Mouse (Mus musculus): ENCODE measurements around the gene D5Ertd577e.
"Not testable (repeated sequence)": the region's sequence is repeated elsewhere in the genome, so short reads cannot be mapped to it uniquely, and the experiment has no call there.

Gene D5Ertd577e

DNA sequence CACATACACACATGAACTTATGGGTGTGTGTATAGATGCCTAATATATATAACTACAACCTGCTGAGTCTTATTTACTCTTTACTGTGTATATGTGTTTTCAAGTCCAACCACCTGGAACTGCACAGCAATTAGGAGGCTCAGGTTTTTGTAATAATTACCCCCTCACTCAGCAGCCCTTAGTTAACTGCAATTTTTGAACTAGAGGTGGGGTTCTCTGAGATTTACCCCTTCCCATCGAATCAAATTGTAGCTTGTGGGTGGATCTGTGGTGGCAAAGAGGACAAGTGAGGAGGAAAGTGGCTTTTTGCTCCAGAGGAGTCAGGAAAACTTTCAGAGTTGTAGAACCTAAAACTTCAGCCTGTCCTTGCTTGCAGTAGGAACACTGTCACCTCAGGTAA is at the start of gene D5Ertd577e:
TSS of gene D5Ertd577e (plus strand) at position 301 of the 400 bp plus-strand sequence.
- not testable (repeated sequence) for DNase-seq

DNA sequence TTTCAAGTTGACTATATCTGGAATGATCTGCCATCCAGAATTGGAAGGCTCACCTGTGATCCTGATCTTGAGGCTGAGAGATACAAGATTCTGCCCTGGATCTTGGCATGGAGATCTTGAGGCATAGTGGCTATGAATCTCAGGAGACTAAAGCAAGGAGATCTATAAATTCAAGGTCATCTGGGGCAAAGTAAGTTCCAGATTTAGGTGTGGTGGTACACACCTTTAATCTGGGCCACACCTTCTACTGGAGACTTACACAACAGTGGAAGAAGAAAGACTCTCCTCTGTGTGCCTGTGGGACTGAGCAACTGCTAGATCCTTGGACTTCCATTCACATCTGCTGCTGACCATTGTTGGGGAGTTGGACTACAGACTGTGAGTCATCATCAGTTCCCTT is 53.9 kb downstream of the D5Ertd577e start, which contains the start of gene Gm3286:
TSS of gene Gm3286 (plus strand) at position 301 of the 400 bp plus-strand sequence.
- not testable (repeated sequence) for DNase-seq
